Comparison of ENCODE assay signal across 21 mouse cellular contexts in the genomic region with DNA sequence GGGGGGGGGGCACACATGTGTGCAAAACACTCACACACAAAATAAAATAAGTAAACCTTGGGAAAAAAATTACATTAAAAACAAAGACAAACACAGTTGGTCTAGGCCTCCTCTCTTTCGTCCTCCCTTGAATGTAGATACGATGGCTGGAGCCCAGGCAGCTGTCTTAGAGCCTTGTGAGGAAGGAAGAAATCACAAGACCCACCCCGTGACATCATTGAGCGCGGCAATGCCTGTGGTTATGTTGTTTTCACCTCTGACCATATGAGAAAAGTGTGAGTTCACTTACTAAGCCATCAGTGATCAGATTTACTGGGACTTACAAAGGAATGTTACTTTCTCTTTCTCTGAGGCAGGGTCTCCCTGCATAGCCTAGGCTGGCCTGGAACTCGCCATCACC.
DNase-seq lines count a peak whose midpoint lies in the region; TF ChIP-seq lines count a peak whose summit lies in the region.
"Had no signal": no experiment of that assay in that cellular context is flagged by ENCODE, and none has a peak within 500 bp of the region (broad histone marks: within the 10 kb centered on the region; RNA-seq: fewer than 3 reads in every experiment).

No protein-coding gene starts in this region.

- no peak overlapping the region for H3ac ChIP-seq in myocyte (ENCODE audit: control insufficient read depth, insufficient read length)

- H3K27me3 ChIP-seq in myocyte (ENCODE audit: control insufficient read depth, insufficient read depth, insufficient read length) = no peaks in the 10 kb centered on the region
- H3K27me3 ChIP-seq: heart, embryonic 12.5 days; heart, embryonic 15.5 days; hindbrain, embryonic 13.5 days; intestine, embryonic 15.5 days; Patski had no signal

- no peaks in the 10 kb centered on the region for H3K79me2 ChIP-seq in myocyte (ENCODE audit: control insufficient read depth, insufficient read depth)

- peak overlapping the region; percentile 83 for H3K4me2 ChIP-seq in myocyte (ENCODE audit: low read depth)
- H3K4me2 ChIP-seq: heart, embryonic 12.5 days; heart, embryonic 15.5 days; hindbrain, embryonic 13.5 days; intestine, embryonic 15.5 days had no signal

- H3K4me3 ChIP-seq in myocyte = no peak overlapping the region
- H3K4me3 ChIP-seq: heart, embryonic 12.5 days; heart, embryonic 15.5 days; hindbrain, embryonic 10.5 days; hindbrain, embryonic 13.5 days; intestine, embryonic 15.5 days had no signal

- TF ChIP-seq POLR2A in myocyte (IDR thresholded peaks at IDR 0.05; ENCODE audit: insufficient read length, low read depth) = no peak

- H3K36me3 ChIP-seq in myocyte (ENCODE audit: control insufficient read depth, insufficient read depth) = no peaks in the 10 kb centered on the region
- H3K36me3 ChIP-seq: heart, embryonic 12.5 days; heart, embryonic 15.5 days; hindbrain, embryonic 10.5 days; hindbrain, embryonic 13.5 days; intestine, embryonic 15.5 days had no signal

- DNase-seq in 3134 (ENCODE audit: extremely low read depth, insufficient read length, low spot score) (peak; percentile 50), 3T3-L1 (ENCODE audit: low read depth, low spot score) (peak; percentile 54), NIH3T3 (ENCODE audit: low read depth) (peak; percentile 37)
- DNase-seq in cerebellum, postnatal 14 days = no peak
- DNase-seq in cerebellum, adult 11 months = no peak
- no peak for DNase-seq in kidney, adult 11 months
- DNase-seq: adrenal gland, postnatal 10 days; adrenal gland, postnatal 36 days; B cell, adult 2 months; cerebellum, adult 2 months; cerebellum, adult 9-11 months; forebrain, postnatal 0 days; heart, postnatal 36 days; kidney, adult 2 months had no signal

TF ChIP-seq in myocyte, 11 proteins besides CTCF, POLR2A, EP300 and RAD21:
- peak; percentile 37 for TF ChIP-seq USF1 (IDR thresholded peaks at IDR 0.05; ENCODE audit: low read depth)
- TF ChIP-seq CEBPB (IDR thresholded peaks at IDR 0.05; ENCODE audit: insufficient read depth, poor library complexity, severe bottlenecking) = no peak
- peak in 2 of 3 experiments; percentile 45 to 76 for TF ChIP-seq MYOG (IDR thresholded peaks at IDR 0.05; ENCODE audit: control insufficient read depth in 1 of 3, insufficient read depth in 1 of 3, insufficient read length in 2 of 3, low read depth in 2 of 3)
- TF ChIP-seq E2F4 (IDR thresholded peaks at IDR 0.05; ENCODE audit: insufficient read depth) = no peak
- TF ChIP-seq MYOD1 (IDR thresholded peaks at IDR 0.05; ENCODE audit: control insufficient read depth in 1 of 3, insufficient read length in 2 of 3, low read depth in 2 of 3) = peak in 2 of 3 experiments; percentile 69 to 79

Comparison
In these comparisons a context has a peak if more than half of its experiments do, and no peak if none do; other contexts are left out.
1. DNase-seq: peak in 3134 (single experiment), 3T3-L1 (single experiment) and NIH3T3 (single experiment); none in cerebellum, postnatal 14 days (0 of 2), cerebellum, adult 11 months (single experiment) and kidney, adult 11 months (single experiment).